Mouse (Mus musculus): ENCODE data around the gene Dse. TPM values are rescaled to one million over a fixed set of nuclear protein-coding genes. Genes with fewer than 3 reads are reported as not detected.
A peak's percentile ranks its signal among the peaks of the same experiment; 100 is the strongest.

Gene Dse
- polyA plus RNA-seq, 1 experiment from 2014 or later, result 22.3 TPM

- Histone ChIP-seq H3K27me3 (replicated peaks; ENCODE audit: control insufficient read depth, insufficient read depth, low read length) (no peaks in the 10 kb centered on the region), H3K9me3 (ENCODE audit: control insufficient read depth, low read length) (0 out of 2 replicates have a peak, but pooled peaks cover 2% of the 10 kb centered on the region), H3K36me3 (ENCODE audit: control insufficient read depth, insufficient read depth, low read length) (no peaks in the 10 kb centered on the region), H3K4me1 (replicated peaks; ENCODE audit: control insufficient read depth, insufficient read depth, low read length) (peaks cover 13% of the 10 kb centered on the region), H3K4me3 (ENCODE audit: low read depth, low read length) (no peak overlapping the region), H3K27ac (ENCODE audit: low read depth) (no peak overlapping the region), H3K4me2 (ENCODE audit: low read length) (no peak overlapping the region), H3K9ac (ENCODE audit: low read length) (no peak overlapping the region)
- 38% methylated on average over 2 of the region's 2 CpGs for WGBS
- ATAC-seq (replicated peaks; ENCODE audit: low FRiP score, low TSS enrichment, low read depth) (no peak), DNase-seq (ENCODE audit: low spot score) (no peak)
These were observed 12.6 kb downstream of the Dse start for GRCm38 (mm10) chr10:34194957-34195356.

DNA sequence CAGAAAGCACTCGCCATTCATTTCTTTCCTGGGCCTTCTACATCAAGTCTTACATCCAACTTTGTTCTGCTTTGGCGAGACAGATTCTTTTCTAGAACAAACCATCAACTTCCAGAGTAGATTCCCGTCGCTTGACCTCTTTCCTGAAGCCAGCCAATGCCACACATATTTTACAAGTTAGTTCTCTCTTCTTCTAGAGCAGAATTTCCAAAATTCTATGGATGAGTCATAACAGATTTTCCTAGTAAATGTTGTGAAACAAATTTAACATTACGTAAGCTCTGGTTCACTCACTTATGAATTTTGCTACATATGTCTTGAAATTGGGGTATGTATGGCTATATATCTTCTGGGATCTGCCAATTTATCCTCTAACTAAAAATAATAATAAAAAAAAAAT lies 13.0 kb downstream of the Dse start:
- H3K9ac ChIP-seq (ENCODE audit: low read length), result no peak overlapping the region
- ATAC-seq (replicated peaks; ENCODE audit: low FRiP score, low TSS enrichment, low read depth) (no peak), DNase-seq (ENCODE audit: low spot score) (no peak)
- no peak overlapping the region for H3K4me3 ChIP-seq (ENCODE audit: low read depth, low read length)
- H3K4me1 ChIP-seq (replicated peaks; ENCODE audit: control insufficient read depth, insufficient read depth, low read length), result peaks cover 13% of the 10 kb centered on the region
- no peak overlapping the region for H3K4me2 ChIP-seq (ENCODE audit: low read length)
- WGBS, result 83% methylated on average over 5 of the region's 5 CpGs
- no peaks in the 10 kb centered on the region for H3K27me3 ChIP-seq (replicated peaks; ENCODE audit: control insufficient read depth, insufficient read depth, low read length)
- H3K27ac ChIP-seq (ENCODE audit: low read depth), result no peak overlapping the region
- no peaks in the 10 kb centered on the region for H3K9me3 ChIP-seq (ENCODE audit: control insufficient read depth, low read length)
- no peaks in the 10 kb centered on the region for H3K36me3 ChIP-seq (ENCODE audit: control insufficient read depth, insufficient read depth, low read length)

- Histone ChIP-seq H3K4me3 (ENCODE audit: low read depth, low read length) (no peak overlapping the region), H3K4me2 (ENCODE audit: low read length) (no peak overlapping the region), H3K4me1 (replicated peaks; ENCODE audit: control insufficient read depth, insufficient read depth, low read length) (peaks cover 20% of the 10 kb centered on the region), H3K9me3 (ENCODE audit: control insufficient read depth, low read length) (no peaks in the 10 kb centered on the region), H3K27ac (ENCODE audit: low read depth) (peak overlapping the region; percentile 40; the same call in 1 of the 2 replicates), H3K9ac (ENCODE audit: low read length) (no peak overlapping the region), H3K27me3 (replicated peaks; ENCODE audit: control insufficient read depth, insufficient read depth, low read length) (no peaks in the 10 kb centered on the region), H3K36me3 (ENCODE audit: control insufficient read depth, insufficient read depth, low read length) (peaks cover 6% of the 10 kb centered on the region; the same call in 1 of the 2 replicates)
- 51% methylated on average over 10 of the region's 10 CpGs for WGBS
- DNase-seq (ENCODE audit: low spot score) (no peak), ATAC-seq (replicated peaks; ENCODE audit: low FRiP score, low TSS enrichment, low read depth) (no peak)
These were observed 20.8 kb downstream of the Dse start for GRCm38 (mm10) chr10:34186571-34187260.

DNA sequence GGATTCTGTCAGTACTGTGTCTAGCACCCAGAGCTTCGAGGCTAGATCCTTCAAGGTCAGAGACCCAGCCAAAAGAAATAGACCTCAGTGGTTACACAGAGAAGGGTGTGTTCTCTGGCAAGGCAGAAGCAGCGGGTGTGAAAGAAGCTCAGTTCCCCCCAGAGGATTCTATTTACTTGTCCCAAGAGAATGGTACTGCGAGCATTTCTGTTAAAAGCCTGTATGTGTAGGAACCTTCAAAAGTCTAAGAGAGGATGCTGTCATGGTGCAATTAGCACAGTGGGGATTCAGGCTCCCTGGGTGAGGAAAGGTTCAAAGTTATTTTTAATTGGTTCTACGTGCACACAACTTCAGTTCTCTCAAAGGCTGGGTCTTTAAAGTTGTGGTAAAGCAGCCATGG lies 22.0 kb downstream of the Dse start:
- peaks cover 6% of the 10 kb centered on the region; the same call in 1 of the 2 replicates for H3K36me3 ChIP-seq (ENCODE audit: control insufficient read depth, insufficient read depth, low read length)
- no peak overlapping the region for H3K4me3 ChIP-seq (ENCODE audit: low read depth, low read length)
- DNase-seq (ENCODE audit: low spot score), result no peak
- H3K9ac ChIP-seq (ENCODE audit: low read length), result no peak overlapping the region
- no peak overlapping the region for H3K4me2 ChIP-seq (ENCODE audit: low read length)
- ATAC-seq (replicated peaks; ENCODE audit: low FRiP score, low TSS enrichment, low read depth), result no peak
- 67% methylated on average over 4 of the region's 4 CpGs for WGBS
- H3K9me3 ChIP-seq (ENCODE audit: control insufficient read depth, low read length), result no peaks in the 10 kb centered on the region
- peaks cover 20% of the 10 kb centered on the region for H3K4me1 ChIP-seq (replicated peaks; ENCODE audit: control insufficient read depth, insufficient read depth, low read length)
- H3K27ac ChIP-seq (ENCODE audit: low read depth), result no peak overlapping the region
- H3K27me3 ChIP-seq (replicated peaks; ENCODE audit: control insufficient read depth, insufficient read depth, low read length), result no peaks in the 10 kb centered on the region

DNA sequence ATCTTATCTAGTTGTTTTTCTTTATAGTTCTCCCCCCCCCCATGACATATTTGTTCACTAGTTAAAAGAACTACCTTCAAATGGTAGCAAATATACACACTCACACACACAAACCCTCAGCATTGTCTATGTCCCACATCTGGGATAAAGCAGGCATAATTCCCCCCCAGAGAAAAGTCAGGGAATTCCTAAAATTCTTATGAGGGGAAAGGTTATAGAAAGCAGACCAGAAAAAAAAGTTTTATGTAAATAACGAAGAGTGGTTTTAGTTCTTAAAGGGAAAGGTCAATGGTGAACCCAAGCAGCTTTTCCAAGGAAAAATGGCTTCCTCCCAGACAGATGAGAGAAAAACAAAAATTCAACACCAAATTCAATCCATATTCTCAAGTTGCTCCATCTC lies 22.6 kb downstream of the Dse start:
- H3K36me3 ChIP-seq (ENCODE audit: control insufficient read depth, insufficient read depth, low read length), result peaks cover 6% of the 10 kb centered on the region; the same call in 1 of the 2 replicates
- H3K9me3 ChIP-seq (ENCODE audit: control insufficient read depth, low read length), result no peaks in the 10 kb centered on the region
- H3K27me3 ChIP-seq (replicated peaks; ENCODE audit: control insufficient read depth, insufficient read depth, low read length), result no peaks in the 10 kb centered on the region
- ATAC-seq (replicated peaks; ENCODE audit: low FRiP score, low TSS enrichment, low read depth) (no peak), DNase-seq (ENCODE audit: low spot score) (no peak)
- no peak overlapping the region for H3K27ac ChIP-seq (ENCODE audit: low read depth)
- WGBS, result 23% methylated on average over 1 of the region's 1 CpGs
- peaks cover 20% of the 10 kb centered on the region for H3K4me1 ChIP-seq (replicated peaks; ENCODE audit: control insufficient read depth, insufficient read depth, low read length)
- H3K4me3 ChIP-seq (ENCODE audit: low read depth, low read length), result no peak overlapping the region
- H3K4me2 ChIP-seq (ENCODE audit: low read length), result no peak overlapping the region
- no peak overlapping the region for H3K9ac ChIP-seq (ENCODE audit: low read length)

GRCm38 (mm10) chr10:34183731-34184130 lies 23.8 kb downstream of the Dse start:
- Histone ChIP-seq H3K27me3 (replicated peaks; ENCODE audit: control insufficient read depth, insufficient read depth, low read length) (no peaks in the 10 kb centered on the region), H3K27ac (ENCODE audit: low read depth) (no peak overlapping the region), H3K4me1 (replicated peaks; ENCODE audit: control insufficient read depth, insufficient read depth, low read length) (peaks cover 20% of the 10 kb centered on the region), H3K36me3 (ENCODE audit: control insufficient read depth, insufficient read depth, low read length) (peaks cover 6% of the 10 kb centered on the region; the same call in 1 of the 2 replicates), H3K4me2 (ENCODE audit: low read length) (no peak overlapping the region), H3K4me3 (ENCODE audit: low read depth, low read length) (no peak overlapping the region), H3K9me3 (ENCODE audit: control insufficient read depth, low read length) (no peaks in the 10 kb centered on the region), H3K9ac (ENCODE audit: low read length) (no peak overlapping the region)
- 93% methylated on average over 7 of the region's 7 CpGs for WGBS
- ATAC-seq (replicated peaks; ENCODE audit: low FRiP score, low TSS enrichment, low read depth) (no peak), DNase-seq (ENCODE audit: low spot score) (no peak)

DNA sequence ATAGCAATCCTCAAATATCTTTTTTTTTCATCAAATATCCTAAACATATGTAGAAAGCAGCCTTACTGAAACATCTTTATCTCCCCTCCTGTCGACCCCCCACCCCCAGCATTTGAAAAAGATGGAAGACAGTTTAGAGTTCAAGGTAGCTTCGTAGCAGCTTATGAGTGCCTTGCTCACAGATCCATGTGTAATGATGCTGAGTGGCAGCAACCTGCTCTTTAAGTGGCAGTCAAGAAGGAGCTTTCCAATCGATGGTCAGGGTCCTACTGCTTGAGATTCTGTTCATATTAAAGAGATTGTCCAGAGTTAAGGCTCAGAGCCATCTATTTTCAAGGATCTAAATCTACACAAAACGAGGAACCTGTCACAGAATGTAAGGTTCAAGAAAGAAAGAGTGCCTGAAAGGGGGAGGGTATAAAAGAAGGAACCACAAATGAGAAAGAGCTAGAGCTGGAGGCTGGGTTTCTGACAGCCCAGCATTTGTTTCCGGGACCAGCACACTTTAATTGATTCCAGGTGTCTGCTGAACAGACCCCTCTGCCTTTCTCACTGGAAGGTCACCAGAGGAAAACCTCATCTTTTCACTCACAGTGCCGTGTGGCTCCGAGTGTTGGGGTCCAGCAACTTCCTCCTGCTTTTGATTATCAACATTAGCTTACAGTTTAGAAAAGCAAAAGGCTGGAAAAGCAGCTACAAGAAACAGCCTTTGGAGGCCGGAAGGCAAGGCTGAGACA lies 31.5 kb downstream of the Dse start:
- no peak overlapping the region for H3K9ac ChIP-seq (ENCODE audit: low read length)
- no peak for DNase-seq (ENCODE audit: low spot score)
- H3K9me3 ChIP-seq (ENCODE audit: control insufficient read depth, low read length), result no peaks in the 10 kb centered on the region
- no peak for ATAC-seq (replicated peaks; ENCODE audit: low FRiP score, low TSS enrichment, low read depth)
- 34% methylated on average over 8 of the region's 8 CpGs for WGBS
- no peak overlapping the region for H3K4me2 ChIP-seq (ENCODE audit: low read length)
- H3K27ac ChIP-seq (ENCODE audit: low read depth), result no peak overlapping the region
- peaks cover 8% of the 10 kb centered on the region for H3K4me1 ChIP-seq (replicated peaks; ENCODE audit: control insufficient read depth, insufficient read depth, low read length)
- H3K27me3 ChIP-seq (replicated peaks; ENCODE audit: control insufficient read depth, insufficient read depth, low read length), result no peaks in the 10 kb centered on the region
- no peak overlapping the region for H3K4me3 ChIP-seq (ENCODE audit: low read depth, low read length)
- H3K36me3 ChIP-seq (ENCODE audit: control insufficient read depth, insufficient read depth, low read length), result no peaks in the 10 kb centered on the region; the same call in 1 of the 2 replicates

DNA sequence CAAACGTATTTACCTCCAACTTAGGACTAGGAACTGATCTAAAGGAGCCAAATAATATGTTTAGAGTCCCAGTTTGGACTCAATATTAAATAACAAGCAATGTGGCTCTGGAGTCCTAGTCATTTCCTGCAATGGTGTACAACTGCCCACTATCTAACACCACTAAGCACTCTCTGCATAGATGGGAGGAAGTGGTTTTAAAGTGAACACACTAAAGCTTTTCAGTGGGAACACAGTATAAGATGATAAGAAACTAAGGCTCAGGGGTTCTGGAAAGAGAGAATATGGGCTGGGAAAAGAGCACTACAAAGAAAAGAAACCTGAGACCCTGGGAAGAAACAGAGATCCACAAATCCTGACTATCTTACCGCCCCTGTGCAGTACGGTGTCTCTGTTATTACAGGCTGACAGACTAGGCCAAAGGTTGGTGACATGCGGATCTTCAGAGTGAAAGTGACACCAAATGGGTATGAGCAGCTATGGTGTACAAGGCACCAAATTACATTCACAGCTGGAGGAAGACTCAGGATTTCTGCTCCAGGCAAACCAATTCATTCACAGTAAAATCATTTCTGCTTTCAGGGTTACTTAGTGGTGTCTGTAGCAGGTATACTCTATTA lies 34.7 kb downstream of the Dse start:
- H3K4me1 ChIP-seq (replicated peaks; ENCODE audit: control insufficient read depth, insufficient read depth, low read length), result peaks cover 8% of the 10 kb centered on the region
- no peaks in the 10 kb centered on the region for H3K9me3 ChIP-seq (ENCODE audit: control insufficient read depth, low read length)
- H3K36me3 ChIP-seq (ENCODE audit: control insufficient read depth, insufficient read depth, low read length), result no peaks in the 10 kb centered on the region; the same call in 1 of the 2 replicates
- H3K4me2 ChIP-seq (ENCODE audit: low read length), result no peak overlapping the region
- no peak overlapping the region for H3K4me3 ChIP-seq (ENCODE audit: low read depth, low read length)
- H3K27ac ChIP-seq (ENCODE audit: low read depth), result no peak overlapping the region
- no peak overlapping the region for H3K9ac ChIP-seq (ENCODE audit: low read length)
- DNase-seq (ENCODE audit: low spot score) (no peak), ATAC-seq (replicated peaks; ENCODE audit: low FRiP score, low TSS enrichment, low read depth) (no peak)
- no peaks in the 10 kb centered on the region for H3K27me3 ChIP-seq (replicated peaks; ENCODE audit: control insufficient read depth, insufficient read depth, low read length)
- 64% methylated on average over 4 of the region's 4 CpGs for WGBS
